Mouse (Mus musculus): Measurements from ENCODE around the gene Nfic.

Nfic gene

DNA sequence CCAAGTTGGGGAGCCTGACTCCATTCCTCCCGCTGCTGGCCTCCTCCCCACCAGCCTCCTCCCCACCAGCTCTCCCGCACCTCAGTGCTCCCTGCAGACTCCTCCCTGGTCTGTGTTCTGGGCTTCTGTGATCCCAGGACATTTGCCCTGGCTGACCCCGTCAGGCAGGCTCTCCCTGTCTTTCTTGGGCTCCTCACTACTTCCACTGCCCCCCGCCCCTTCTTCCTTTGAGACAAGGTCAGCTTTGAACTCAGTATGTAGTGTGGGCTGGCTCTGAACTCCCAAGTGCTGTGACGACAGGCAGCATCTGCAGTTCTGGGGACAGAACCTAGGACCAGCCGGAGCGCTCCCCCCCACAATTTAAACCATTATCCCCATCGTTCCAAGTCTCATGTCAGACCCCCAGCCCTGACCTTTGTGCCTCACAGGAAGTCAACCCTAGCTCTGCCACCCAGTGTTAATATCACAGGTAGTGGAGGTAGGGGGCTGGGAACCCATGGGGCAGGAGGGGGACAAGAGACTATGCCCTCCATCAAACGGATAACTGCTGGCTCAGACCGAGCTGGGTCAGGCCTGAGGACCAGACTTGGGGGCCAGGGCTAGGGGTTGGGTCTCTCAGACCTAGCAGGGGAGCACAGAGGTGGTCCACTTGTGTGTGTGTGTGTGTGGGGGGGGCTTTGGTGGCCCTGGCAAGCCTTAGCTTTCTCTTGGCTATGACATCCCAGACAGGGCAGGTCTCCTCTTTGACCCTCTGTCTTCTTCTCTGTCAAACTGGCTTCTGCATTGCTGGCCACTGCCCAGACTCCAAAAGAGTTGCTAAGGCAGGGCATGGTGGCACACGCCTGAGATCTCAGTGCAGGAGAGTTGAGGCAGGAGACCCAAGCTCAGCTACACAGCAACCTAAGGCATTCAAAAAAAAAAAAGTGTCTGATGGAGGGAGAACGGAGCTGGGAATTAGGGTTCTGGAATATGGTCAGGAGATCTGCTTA, 37.9 kb downstream of the Nfic start:
- DNase-seq (ENCODE audit: low spot score in 2 of 2) = no peak

DNA sequence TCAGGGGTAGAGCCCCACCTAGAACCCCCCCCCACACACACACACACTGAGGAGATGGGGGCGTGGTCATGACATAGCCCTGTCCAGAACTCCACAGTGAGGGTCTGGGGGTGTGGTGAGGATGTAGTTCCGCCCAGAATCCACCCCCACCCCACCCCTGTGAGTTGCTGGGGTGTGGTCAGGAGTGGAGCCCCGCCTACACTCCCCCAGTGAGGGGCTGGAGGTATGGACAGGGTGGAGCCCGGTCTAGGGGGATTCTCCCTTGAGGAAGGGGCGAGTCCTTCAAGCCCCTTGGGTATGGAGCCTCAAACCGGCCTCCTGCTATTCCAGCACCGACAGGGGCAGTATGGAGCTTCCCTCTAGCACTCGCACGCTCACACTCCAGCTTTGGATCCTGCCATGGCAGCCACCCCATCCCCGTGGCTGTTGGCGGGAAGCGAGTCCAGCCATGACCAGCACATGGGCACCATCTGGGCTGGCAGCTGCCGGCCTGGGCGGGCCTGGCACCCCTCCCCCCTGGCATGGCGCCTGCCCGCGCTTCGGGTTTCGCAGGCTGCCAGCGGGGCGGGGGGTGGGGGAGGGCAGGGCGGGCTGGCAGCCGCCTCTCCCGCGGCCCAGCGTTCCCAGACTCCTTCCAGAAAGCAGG, 38.7 kb downstream of the Nfic start:
- peak; percentile 81 for DNase-seq (ENCODE audit: low spot score in 2 of 2)

DNA sequence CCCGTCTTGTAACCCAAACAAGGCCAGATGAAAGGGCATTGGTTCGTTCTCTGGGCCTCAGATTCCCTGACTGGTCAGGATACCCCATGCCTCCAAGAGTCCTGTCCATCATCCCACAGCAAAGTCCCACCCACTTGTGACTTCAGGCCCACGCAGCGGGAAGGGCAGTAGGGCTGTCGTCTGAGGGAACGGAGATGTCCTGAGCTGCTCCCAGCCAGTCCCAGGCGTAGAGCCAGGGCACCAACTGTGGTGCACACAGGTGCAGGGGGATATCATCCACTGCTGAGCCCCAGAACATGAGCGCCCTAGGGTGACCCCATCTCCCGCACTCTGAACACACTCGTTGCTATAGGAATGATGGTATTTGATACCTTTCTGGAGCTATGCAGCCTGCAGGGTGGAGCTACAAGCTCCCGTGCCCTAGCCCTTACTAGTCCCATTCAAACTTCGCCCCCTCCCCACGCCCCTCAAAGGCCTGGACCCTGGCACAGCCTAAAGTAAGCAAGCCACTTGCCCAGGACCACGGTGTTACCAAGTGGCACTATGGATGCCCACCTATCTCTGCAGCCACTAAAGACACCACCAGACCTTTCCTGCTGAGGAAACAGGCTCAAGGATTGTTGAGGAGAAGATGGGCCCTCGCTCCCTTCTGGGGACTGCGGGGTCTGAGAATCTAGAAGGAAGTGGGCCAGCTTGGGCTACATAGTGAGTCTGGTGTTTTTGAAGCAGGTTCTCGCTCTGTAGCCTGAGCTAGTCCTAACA, 39.7 kb downstream of the Nfic start:
- no peak for DNase-seq (ENCODE audit: low spot score in 2 of 2)

DNA sequence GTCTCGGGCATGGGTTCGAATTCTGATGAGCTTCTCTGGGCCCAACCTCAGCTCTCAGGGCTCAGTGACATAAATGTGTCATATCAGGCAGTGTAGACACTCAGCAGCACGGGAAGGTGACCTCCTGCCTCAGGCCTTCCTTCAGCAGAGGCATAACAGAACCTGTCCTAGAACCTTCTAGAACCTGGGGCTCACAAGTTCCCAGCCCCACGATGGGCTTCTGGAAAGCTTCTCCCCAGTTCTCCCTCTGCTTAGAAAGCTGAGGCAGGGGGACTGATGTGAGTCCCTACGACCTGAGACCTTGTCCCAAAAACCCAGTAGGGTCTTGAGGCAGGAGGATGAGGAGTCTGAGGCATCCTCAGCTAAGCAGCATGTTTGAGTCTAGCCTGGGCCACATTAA, 40.3 kb downstream of the Nfic start:
- no peak for DNase-seq (ENCODE audit: low spot score in 2 of 2)

DNA sequence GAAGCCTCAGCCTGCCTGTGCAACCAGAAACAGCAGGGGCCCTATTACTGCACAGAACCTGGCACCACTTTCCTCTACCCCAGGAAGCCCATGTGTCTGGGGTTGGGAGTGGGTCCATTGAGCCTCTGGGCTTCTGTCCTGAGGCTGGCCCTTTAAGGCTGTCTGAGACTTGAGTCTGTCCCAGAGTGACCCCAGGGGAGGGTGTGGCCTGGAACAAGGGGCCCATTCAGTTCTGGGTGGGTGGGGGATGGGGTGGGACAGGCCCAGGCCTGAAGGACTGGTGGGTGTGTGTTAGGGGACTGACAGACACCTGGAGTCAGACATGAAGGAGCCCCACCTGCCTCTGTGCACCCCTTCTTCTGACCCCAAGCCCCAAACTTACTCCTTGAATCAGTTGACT, 40.8 kb downstream of the Nfic start:
- no peak for DNase-seq (ENCODE audit: low spot score in 2 of 2)

DNA sequence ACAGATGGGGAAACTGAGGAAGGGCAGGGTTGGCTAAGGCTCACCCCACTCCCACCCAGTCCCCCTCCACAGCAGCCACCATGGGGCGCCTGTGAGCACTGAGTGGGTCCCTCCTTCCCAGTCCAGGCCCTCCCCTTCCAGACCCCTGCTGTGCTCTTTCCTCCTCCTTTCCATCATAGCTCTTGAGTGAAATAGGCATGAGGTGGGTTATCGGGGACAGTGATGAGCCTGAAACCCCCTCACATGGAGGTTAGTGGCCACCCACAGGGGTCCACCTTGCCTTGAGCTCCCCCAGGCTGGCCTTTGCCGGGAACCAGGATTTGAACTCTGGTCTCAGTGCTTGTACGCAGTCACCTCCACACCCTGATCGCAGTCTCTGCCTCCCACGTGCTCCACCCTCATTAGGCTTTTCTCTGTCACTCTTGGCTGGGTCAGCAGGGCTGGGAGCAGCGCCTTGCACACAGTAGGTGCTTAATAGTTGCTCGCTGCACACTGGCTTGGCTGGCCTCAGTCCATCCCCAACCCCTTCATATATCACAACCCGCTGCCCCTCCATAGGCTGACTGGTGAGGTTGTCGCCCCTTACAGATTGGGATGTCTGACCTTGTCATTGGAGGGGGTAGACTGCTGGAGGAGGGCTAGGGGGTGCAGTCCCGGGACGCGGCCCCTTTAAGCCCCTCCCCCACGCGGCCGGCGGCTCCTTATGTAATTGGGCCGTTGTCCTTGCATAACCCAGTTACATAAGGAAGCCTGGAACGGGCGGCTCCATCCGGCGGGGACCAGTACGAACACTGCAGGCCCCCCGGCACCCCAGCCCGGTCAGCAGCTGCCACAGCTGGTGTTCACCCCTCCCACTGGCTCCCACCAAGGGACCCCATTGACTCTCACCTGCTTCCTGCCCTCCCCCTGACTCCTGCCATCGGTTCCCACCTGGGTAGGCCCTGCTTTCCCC, 41.8 kb downstream of the Nfic start:
- DNase-seq (ENCODE audit: low spot score in 2 of 2) = peak; percentile 83 to 89

DNA sequence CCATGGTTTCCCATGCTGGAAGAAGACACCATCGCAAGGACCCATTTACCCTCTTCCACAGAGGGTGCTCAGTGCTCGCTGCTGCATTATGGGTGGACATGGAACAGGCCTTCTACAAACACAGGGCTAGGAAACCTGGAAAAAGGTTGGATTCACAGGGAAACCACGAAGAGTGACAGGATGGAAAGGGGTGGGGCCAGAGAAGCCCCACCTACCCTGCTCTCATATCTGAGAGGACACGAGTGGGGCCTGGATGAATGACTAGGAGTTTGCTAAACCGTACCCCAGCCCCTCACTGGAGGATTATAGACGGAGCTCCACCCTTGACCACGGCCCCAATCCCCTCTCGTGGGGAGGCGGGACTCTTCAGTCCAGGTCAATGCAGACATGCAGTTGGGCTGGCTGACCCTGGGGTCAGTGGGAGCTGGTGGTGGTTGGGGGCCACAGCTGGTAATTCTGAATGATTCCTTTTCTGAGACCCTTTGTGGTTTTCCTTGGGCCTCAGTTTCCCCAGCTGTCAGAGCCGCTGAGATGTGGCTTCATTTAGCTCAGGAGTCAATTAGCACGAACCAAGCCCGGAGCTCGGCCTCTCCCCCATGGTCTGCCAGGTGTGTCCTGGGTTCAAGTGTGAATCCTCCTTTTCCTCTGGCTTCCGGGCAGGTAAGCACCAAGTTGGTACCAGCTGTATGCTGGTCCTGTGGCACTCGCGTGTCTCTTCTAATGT, 42.7 kb downstream of the Nfic start:
- no peak for DNase-seq (ENCODE audit: low spot score in 2 of 2)

DNA sequence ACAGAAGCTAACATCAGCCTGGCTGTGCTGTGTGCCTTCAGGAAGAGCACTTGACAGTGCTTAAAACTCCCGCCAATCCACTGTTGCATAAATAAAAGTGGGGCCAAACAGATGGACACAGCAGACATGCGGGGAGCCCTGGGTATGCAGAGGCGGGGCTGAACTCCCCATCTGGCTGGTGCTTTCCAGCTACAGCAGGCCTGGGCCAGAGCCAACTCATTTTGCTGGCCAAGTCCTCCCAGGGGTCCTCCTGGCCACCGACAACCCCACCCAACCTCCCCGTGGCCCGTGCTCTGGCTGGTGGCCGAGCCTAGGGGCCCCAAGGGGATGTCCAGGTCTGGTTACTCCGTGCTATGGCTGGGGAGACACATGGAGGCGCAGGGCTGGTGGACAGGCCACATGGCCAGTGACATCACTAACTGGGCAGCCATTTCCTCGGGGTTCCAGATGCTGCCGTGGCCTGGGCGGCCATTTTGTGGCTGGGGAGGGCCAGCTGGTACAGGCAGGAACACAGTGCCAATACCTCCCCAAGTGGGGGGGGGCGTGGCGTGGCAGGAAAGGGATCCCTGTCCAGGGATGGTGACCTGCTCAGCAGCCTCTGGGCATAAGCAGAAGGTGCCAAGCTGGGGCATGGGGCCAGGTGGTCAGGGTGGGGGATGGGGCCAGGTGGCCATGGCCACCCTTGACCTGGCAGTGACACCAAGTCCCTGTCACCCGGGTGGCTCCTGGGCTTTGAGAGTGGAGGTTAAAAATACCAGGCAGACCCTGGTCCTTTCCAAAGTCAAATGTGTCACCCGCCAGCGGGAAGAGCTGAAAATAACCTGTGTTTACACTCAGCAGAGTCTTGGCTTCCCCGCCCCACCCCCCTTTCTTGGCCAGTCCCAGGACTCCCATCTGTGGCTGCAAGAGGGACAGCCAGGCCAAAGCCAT, 43.7 kb downstream of the Nfic start:
- peak; percentile 80 to 82 for DNase-seq (ENCODE audit: low spot score in 2 of 2)

DNA sequence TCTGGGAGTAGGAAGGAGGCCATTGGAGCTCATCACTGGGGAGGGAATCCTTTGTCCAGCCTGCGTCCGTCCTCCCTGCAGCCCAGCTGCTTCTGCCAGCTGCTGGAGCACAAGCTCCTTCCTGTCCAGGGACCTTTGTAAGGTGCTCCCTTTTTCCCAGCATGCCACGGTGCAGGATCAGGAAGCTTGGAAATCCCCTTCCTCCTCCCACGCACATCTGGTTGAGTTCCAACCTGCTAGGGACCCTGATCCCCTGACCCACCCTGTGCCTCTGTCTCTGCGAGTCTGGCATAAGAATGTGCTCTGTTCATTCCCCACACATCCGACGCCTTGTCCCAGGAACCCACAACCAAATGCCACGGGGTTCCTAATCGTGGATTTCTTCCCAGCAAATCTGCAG, 44.5 kb downstream of the Nfic start:
- no peak for DNase-seq (ENCODE audit: low spot score in 2 of 2)

DNA sequence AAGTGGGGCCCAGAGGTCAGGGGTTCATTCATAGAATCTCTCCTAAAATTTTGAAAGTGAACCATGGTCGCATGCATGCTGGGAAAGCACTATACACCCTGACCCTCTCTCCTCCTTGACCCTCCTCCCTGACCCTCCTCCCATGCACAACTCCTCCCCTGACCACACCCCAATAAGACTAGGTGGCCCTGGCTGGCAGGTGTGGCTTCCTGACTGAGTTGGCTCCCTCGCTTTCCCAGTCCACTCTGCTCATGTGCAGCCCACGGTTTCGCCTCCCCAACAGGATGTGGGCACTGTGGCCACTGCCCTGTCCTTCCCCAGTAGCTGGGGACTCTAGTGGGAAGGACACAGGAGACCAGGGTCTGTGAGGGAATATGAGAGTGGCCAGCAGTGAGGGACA, 45.1 kb downstream of the Nfic start:
- no peak for DNase-seq (ENCODE audit: low spot score in 2 of 2)

DNA sequence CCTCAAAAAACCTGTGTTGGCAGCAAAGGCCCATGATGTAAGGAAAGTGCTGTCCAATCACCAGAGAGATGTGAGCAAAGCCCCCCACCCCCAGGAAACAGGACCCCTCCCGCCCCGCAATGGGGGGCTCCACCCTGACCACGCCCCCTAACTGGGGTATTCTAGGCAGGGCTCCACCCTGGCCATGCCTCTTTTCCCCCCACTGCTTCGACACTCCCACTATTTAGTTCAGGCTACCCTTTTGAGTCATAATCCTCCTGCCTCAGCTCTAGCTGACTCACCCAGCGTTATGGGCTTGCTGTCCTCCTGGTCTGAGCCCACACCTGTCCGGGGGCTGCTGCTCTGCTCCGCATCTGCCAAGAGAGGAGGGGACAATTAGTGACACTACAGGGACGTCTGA, 46.1 kb downstream of the Nfic start:
- DNase-seq (ENCODE audit: low spot score in 2 of 2) = no peak

DNA sequence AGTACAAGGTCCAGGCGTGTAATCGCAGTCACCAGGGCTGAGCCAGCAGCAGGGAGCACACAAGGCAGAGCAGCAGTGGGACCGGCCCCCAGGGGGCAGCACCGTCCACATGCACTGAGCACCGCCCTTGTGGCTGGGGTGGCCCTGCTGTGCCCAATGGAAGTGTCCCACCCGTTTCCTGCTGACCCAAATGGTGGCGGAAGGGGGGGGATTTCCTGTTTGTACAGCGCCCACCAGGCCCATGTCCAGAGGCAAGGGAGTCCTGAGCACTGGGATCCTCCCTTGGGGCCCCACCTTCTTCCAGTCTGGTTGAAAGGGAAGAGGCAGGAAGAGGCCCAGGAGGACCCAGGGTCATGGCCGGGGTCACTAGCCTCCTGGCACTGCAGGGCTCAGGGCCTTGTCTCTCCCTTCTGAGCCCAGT, 46.6 kb downstream of the Nfic start:
- DNase-seq (ENCODE audit: low spot score in 2 of 2) = peak; percentile 68 to 78

DNA sequence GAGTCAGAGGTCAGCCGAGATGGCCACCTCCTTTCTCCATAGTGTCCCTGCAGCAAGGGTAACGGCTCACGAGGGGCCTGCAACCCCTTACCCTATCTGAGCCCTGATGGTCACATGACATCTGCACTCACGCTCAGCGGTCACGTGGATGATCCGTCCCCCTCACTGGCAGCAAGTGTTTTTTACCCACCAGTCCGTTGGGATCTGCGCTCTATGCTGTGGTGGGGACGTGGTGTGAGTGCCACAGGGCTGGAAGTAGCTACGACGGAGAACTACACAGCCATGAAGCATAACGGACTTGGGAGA, 47.1 kb downstream of the Nfic start:
- no peak for DNase-seq (ENCODE audit: low spot score in 2 of 2)

DNA sequence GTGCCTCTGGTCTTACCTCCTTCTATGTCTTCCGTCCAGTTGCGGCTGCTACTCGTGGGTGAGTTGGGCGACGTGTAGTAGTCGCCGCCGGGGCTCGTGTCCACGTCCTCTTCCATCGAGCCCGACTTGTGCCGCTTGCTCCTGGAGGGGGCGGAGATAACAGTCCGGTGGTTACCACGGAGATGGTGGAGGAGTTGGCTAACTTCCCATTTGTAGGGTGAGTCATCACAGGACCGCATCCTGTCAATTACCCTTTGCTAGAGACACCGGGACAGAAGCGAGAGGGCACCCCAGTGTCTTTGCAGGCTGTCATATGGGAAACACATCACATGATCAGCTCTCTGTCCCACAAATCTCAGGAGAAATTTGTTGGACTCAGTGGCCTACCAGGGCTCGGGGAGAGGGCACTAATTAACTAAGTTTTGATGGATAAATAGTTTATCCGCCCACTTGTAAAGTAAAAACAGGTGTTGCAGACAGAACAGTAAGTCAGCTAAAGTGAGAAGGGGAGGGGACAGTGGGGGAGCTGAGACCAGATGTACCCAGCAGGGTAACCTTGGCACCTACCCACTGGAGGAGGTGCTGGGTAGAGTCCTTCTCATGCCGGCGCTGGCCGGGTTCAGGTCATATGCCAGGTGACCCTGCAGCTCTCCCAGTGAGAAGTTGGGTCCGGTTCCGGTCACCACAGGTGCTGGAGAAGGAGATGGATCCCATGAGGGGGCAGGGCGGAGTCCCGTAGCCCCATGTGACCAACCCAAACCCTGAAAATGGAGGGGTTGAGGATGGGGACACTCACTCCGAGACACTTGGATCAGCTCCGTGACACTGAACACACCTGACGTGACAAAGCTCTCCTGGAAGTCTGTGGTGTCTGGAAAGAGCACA, 47.7 kb downstream of the Nfic start:
- peak in 1 of 2 experiments; percentile 64 for DNase-seq (ENCODE audit: low spot score in 2 of 2)

DNA sequence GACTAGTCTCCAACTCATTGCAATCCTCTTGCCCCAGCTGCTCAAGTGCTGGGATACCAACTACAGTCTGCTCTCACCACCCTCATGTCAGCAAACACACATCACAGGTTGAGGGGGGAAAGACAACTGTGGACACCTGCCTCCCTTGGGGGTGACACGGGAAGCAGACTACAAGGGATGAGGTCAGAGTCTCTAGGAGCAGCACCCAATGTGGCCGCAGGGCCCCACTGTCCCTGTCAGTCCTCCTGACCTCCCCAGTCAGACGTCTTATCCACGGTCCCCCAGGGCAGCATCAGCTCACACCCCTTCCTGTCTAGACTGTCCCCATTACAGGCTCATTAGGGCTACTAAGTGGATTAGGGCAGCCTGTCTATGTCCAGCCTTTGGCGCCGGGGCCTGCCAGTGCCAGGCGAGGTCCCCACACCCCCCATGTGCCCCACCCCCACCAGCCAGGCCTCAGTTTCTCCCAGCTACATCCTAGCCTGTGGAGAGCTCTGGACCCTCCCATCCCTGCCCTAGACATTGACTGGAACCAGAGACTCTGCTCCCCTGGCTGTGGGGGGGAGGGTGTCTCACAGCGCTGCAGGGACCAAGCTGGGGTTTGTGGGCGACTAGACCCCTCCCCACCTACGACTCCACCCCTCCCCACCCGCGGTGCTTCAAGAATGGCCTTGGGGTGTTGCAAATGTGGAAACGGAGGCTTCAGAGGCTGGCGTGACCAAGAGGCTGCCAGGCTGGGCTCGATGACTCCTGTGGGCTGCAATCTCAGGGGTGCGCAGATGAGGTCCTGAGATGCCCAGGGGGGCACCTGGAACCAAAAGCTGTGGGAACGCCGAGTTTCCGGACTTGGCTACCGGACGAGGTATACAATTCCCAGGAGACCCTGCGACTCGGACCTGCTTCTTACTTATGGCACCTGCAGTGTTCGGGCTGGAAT, 48.7 kb downstream of the Nfic start:
- no peak for DNase-seq (ENCODE audit: low spot score in 2 of 2)

DNA sequence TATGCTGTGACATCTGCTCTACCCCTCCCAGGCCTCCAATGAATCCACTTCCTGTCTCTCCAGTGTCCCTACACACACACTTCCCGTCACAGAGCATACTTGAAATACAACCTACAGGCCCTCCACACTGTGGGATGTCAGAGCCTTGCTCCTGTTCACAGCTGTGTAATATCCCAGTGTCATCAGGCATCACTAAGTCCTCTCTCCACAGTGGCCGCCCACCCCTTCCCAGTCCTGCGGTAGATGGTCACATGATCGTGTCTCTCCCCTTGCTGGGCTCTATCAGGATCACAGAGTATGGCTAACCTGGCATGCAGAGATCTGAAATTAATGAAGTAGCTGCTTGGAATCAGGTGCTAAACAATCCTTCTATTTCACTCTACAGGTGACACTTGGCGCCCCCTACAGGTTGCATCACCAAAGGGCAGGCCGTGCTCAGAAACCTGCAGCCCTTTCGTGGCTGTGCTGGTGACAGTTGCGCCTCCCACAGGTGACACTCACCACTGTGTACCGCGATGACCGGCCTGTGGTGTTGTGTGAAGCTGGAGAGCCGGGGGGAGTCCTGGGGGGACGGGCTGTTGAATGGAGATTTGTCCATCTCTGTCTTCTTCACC, 49.7 kb downstream of the Nfic start:
- no peak for DNase-seq (ENCODE audit: low spot score in 2 of 2)

DNA sequence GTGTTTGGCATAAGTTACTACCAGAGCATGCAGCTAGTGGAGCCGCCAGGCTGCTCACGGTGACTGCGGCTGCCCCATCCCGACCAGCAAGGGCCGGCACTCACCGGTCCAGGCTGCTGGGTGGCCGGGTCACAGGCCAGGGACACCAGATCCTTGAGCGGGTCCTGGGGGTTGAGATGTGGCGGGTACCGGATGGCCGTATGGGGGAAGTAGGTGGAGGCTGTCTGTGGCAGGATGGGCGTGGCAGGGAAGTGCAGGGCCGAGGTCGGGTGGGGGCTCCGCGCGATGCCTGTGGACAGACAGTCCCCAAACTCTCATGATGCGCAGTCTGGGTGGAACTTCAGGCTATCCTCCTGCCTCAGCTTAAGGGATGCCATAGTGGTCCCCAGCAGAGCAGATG, 50.7 kb downstream of the Nfic start:
- DNase-seq (ENCODE audit: low spot score in 2 of 2) = no peak
